Mouse (Mus musculus): ENCODE measurements around the gene Acsl5. TPM values are rescaled to one million over a fixed set of nuclear protein-coding genes. Genes with fewer than 3 reads are reported as not detected.

Acsl5 gene
- 73.3 and 185 TPM in 2 replicates for polyA plus RNA-seq (2012; rRNA removed)

GRCm38 (mm10) chr19:55251383-55252124 is at the start of gene Acsl5:
Acsl5 (plus strand) TSS chr19:55251938.
- peak within 1 kb of the TSS; percentile 87 for H3K27ac ChIP-seq (ENCODE audit: insufficient read depth, low read depth, low read length)
- TF ChIP-seq CTCF (IDR thresholded peaks at IDR 0.05; ENCODE audit: extremely low read depth, insufficient read length, insufficient replicate concordance, low read depth, low read length) (no peak), POLR2A (IDR thresholded peaks at IDR 0.05; ENCODE audit: low read depth, low read length) (peak; percentile 83; the same call in 1 of the 2 replicates)
- 47% methylated on average over 9 of the region's 9 CpGs for WGBS
- no peaks in the 10 kb centered on the region for H3K27me3 ChIP-seq (ENCODE audit: control insufficient read depth, insufficient read depth, low read length)
- H3K36me3 ChIP-seq (ENCODE audit: control insufficient read depth, insufficient read depth, low read length): peaks cover 11% of the 10 kb centered on the region; the same call in 1 of the 2 replicates
- H3K4me3 ChIP-seq (ENCODE audit: low read depth, low read length): peak within 1 kb of the TSS; percentile 96
- H3K4me1 ChIP-seq (ENCODE audit: control insufficient read depth, insufficient read depth, insufficient read length, low read length): peaks cover 8% of the 10 kb centered on the region

GRCm38 (mm10) chr19:55206482-55207138 is 45.1 kb upstream of the Acsl5 start:
- Histone ChIP-seq H3K4me1 (ENCODE audit: control insufficient read depth, insufficient read depth, insufficient read length, low read length) (no peaks in the 10 kb centered on the region), H3K4me3 (ENCODE audit: low read depth, low read length) (no peak overlapping the region), H3K36me3 (ENCODE audit: control insufficient read depth, insufficient read depth, low read length) (no peaks in the 10 kb centered on the region), H3K27me3 (ENCODE audit: control insufficient read depth, insufficient read depth, low read length) (no peaks in the 10 kb centered on the region), H3K27ac (ENCODE audit: insufficient read depth, low read depth, low read length) (no peak overlapping the region)
- no peak for TF ChIP-seq CTCF (IDR thresholded peaks at IDR 0.05; ENCODE audit: extremely low read depth, insufficient read length, insufficient replicate concordance, low read depth, low read length)
- no peak for TF ChIP-seq POLR2A (IDR thresholded peaks at IDR 0.05; ENCODE audit: low read depth, low read length)
- 38% methylated on average over 8 of the region's 8 CpGs for WGBS

- H3K27ac ChIP-seq (ENCODE audit: insufficient read depth, low read depth, low read length): no peak overlapping the region
- WGBS: 36% methylated on average over 6 of the region's 6 CpGs
- H3K27me3 ChIP-seq (ENCODE audit: control insufficient read depth, insufficient read depth, low read length): no peaks in the 10 kb centered on the region
- H3K4me1 ChIP-seq (ENCODE audit: control insufficient read depth, insufficient read depth, insufficient read length, low read length): no peaks in the 10 kb centered on the region
- TF ChIP-seq POLR2A (IDR thresholded peaks at IDR 0.05; ENCODE audit: low read depth, low read length) (no peak), CTCF (IDR thresholded peaks at IDR 0.05; ENCODE audit: extremely low read depth, insufficient read length, insufficient replicate concordance, low read depth, low read length) (no peak)
- H3K4me3 ChIP-seq (ENCODE audit: low read depth, low read length): no peak overlapping the region
- no peaks in the 10 kb centered on the region for H3K36me3 ChIP-seq (ENCODE audit: control insufficient read depth, insufficient read depth, low read length)
These were observed 44.5 kb upstream of the Acsl5 start for GRCm38 (mm10) chr19:55207205-55207604.

GRCm38 (mm10) chr19:55207746-55208538 is 43.8 kb upstream of the Acsl5 start:
- WGBS: 50% methylated on average over 25 of the region's 25 CpGs
- Histone ChIP-seq H3K4me3 (ENCODE audit: low read depth, low read length) (no peak overlapping the region), H3K36me3 (ENCODE audit: control insufficient read depth, insufficient read depth, low read length) (no peaks in the 10 kb centered on the region), H3K27ac (ENCODE audit: insufficient read depth, low read depth, low read length) (no peak overlapping the region), H3K4me1 (ENCODE audit: control insufficient read depth, insufficient read depth, insufficient read length, low read length) (no peaks in the 10 kb centered on the region), H3K27me3 (ENCODE audit: control insufficient read depth, insufficient read depth, low read length) (no peaks in the 10 kb centered on the region)
- TF ChIP-seq POLR2A (IDR thresholded peaks at IDR 0.05; ENCODE audit: low read depth, low read length): no peak
- no peak for TF ChIP-seq CTCF (IDR thresholded peaks at IDR 0.05; ENCODE audit: extremely low read depth, insufficient read length, insufficient replicate concordance, low read depth, low read length)

- 57% methylated on average over 4 of the region's 4 CpGs for WGBS
- no peaks in the 10 kb centered on the region for H3K4me1 ChIP-seq (ENCODE audit: control insufficient read depth, insufficient read depth, insufficient read length, low read length)
- no peaks in the 10 kb centered on the region for H3K27me3 ChIP-seq (ENCODE audit: control insufficient read depth, insufficient read depth, low read length)
- no peak for TF ChIP-seq POLR2A (IDR thresholded peaks at IDR 0.05; ENCODE audit: low read depth, low read length)
- no peak for TF ChIP-seq CTCF (IDR thresholded peaks at IDR 0.05; ENCODE audit: extremely low read depth, insufficient read length, insufficient replicate concordance, low read depth, low read length)
- H3K27ac ChIP-seq (ENCODE audit: insufficient read depth, low read depth, low read length): no peak overlapping the region
- no peaks in the 10 kb centered on the region for H3K36me3 ChIP-seq (ENCODE audit: control insufficient read depth, insufficient read depth, low read length)
- no peak overlapping the region for H3K4me3 ChIP-seq (ENCODE audit: low read depth, low read length)
These were observed 43.1 kb upstream of the Acsl5 start for GRCm38 (mm10) chr19:55208654-55209053.

GRCm38 (mm10) chr19:55209084-55209483 is 42.7 kb upstream of the Acsl5 start:
- 83% methylated on average over 3 of the region's 3 CpGs for WGBS
- Histone ChIP-seq H3K4me3 (ENCODE audit: low read depth, low read length) (no peak overlapping the region), H3K36me3 (ENCODE audit: control insufficient read depth, insufficient read depth, low read length) (no peaks in the 10 kb centered on the region), H3K27me3 (ENCODE audit: control insufficient read depth, insufficient read depth, low read length) (no peaks in the 10 kb centered on the region), H3K27ac (ENCODE audit: insufficient read depth, low read depth, low read length) (no peak overlapping the region), H3K4me1 (ENCODE audit: control insufficient read depth, insufficient read depth, insufficient read length, low read length) (no peaks in the 10 kb centered on the region)
- no peak for TF ChIP-seq CTCF (IDR thresholded peaks at IDR 0.05; ENCODE audit: extremely low read depth, insufficient read length, insufficient replicate concordance, low read depth, low read length)
- no peak for TF ChIP-seq POLR2A (IDR thresholded peaks at IDR 0.05; ENCODE audit: low read depth, low read length)
